Mouse (Mus musculus) adrenal gland, adult 2 months (tissue): ENCODE measurements around the gene Dnm1. TPM values are rescaled to one million over a fixed set of nuclear protein-coding genes. Genes with fewer than 3 reads are reported as not detected.
A peak's percentile ranks its signal among the peaks of the same experiment; 100 is the strongest.

Source experiments
- DNase-seq: peaks from one replicate; pipeline ENCODE4 v3.0.0; 2021
- microRNA-seq, 2 experiments: library from miRNA; unstranded; fragments of <30 nt; microRNA quantifications; one replicate each; pipeline ENCODE4 v1.2.0; 2021
- polyA plus RNA-seq: library from polyadenylated mRNA; depleted of rRNA; stranded (reverse); fragments of >200 nt; gene quantifications from 2 replicates; pipeline ENCODE4 v1.2.3, GENCODE M21; 2012; rRNA removed
- total RNA-seq, 2 experiments: library from RNA; stranded (reverse); gene quantifications; 2 replicates each; pipeline ENCODE4 v1.2.3; 2021

Dnm1 gene
- total and polyA plus RNA-seq, 3 experiments, result 15.8 to 114 (median 22.5) TPM

DNA sequence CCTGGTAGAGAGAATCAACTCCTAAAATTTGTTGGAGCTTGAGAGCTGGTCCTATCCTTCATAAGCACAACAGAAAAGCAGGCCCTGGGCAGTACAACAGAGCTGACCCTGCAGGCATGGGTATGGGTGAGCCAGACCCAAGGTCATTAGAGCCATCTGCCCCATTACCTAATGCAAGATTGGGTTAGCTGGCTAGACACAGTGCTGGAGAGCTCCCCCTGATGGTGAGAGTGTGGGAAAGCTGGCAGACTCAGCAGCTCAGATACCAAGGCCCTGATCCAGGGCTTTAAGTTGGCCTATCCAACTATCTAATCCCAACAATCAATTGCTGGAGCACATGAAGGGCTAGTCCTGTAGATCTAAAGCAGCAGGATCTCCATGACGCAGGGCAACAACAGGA lies 70.4 kb downstream of the Dnm1 start:
- peak; percentile 88 for DNase-seq

DNA sequence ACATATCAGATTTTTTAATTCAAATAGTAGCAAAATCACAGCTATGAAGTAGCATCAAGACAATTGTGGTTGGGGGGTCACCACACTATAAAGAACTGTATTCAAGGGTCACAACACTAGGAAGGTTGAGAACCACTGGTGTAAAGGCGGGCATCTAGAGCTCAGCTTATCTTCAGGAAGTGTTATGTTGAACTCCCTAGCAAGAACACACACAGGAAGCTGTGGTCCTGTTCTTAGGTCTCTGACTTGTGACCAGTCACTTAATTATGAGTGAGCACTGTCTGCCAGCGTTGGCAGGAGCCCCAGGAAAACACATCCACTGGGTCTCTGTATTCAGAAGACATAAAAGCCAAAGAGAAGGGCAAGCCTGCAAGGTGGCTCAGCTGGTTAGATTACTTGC lies 70.8 kb downstream of the Dnm1 start:
- DNase-seq, result no peak

DNA sequence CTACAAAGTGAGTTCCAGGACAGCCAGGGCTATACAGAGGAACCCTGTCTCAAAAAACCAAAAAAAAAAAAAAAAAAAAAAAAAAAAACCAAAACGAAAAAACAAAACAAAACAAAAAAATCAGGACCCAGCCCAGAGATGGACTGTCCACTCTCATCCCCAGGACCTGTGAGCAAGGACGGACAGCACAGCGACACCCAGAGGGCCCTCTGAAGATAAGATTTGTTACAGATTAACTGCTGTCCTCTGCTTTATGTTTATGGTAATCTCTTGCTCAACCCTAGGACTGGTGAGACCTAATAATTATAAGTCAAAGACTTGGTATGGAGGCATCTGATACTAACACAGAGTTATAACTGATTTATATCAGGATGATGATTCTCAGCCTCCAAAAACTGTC lies 77.3 kb downstream of the Dnm1 start:
- DNase-seq, result no peak

DNA sequence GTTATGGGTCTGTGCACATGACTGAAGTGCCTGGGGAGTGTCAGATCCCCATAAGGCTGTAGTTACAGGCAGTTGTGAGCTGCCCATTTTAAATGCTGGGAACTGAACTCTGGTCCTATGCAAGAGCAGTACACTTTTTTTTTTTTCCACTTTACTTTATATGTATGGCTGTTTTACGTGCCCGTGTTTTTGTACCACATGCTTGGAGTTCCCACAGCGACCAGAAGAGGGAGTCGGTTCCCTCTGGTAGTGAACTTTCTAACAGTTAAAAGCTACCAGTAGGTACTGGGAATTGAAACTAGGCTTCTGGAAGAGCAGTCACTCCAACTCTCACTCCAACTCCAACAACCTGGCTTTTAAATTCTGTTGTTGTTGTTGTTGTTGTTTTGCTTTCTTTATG lies 92.5 kb downstream of the Dnm1 start:
- no peak for DNase-seq

DNA sequence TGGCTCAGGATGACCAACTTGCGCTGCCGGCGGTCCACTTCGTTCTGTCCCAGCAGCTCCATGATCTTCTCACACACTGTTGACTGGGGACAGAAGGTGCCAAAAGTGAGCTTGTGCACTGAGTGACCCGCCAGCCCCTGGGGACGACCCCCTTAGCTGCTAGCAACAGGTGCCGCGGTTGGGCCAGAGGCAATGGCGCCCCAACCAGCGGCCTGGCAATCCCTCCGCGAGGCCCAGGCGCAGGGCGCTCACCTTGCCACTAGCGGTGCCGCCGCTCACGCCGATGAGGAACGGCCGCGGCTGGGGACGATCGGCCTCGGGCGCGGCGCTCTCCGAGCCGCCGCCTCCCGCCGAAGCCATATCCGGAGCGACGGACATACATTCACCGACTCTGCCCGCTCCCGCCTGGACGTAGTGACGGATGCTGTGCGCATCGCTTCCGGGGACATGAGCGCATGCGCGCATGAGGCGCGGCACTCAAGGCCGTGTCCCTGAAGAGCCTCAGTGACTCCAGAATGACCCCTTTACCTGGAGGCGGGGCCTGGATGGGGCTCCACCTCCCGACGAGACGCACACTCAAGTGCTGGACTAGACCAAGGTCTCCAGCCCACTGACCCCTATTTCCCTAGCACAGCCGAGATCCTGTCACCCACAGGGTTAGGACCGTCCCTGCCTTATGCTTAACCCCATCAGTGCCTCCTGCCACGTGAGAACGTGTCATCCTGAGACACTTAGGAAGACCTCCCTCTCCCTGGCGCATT lies 93.3 kb downstream of the Dnm1 start, which contains the start of gene Uck1:
TSS of gene Uck1 (minus strand) at position 503 of the 761 bp plus-strand sequence.
- DNase-seq, result peak; percentile 96

DNA sequence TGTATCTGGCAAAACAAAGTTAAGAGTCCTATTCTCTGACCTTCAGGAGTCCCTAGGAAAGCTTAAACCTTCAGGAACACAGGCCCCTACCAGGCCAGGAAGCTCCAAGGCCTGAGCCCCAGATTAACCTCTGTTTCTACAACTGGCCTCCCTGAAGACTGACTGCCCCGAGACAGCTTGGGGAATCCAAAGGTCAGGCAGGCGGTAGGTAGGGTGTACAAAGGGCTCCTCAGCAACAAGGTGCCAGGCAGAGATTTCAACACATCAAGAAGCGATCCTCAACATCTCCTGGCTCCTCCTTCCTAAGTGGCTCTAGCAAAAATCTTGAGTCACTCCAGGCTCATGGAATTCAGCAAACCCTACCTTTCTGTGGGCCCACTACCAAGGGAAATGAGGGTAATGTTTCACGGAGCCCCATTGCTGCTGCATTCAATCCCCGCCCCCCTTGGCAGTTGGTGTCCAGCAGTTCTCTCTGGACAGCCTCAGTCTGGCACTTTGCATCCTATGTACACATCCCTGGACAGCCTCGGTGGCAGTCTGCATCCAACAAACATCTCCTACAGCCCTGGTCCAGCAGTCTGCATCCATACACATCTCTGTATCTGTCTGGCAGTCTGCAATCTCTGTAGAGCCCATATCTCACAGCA lies 94.1 kb downstream of the Dnm1 start:
- no peak for DNase-seq

Small RNA genes within 50 kb of the gene (microRNA-seq; reads per million reads assigned to microRNA genes)
- gene Gm23363 (0.66 to 1.7 reads per million in 2 experiments), gene Mir199b (14.5 to 25.9 reads per million in 2 experiments)

Other genes with a start within 250 kb of the Dnm1 start
- gene Prrc2b, start 202.3 kb downstream of the Dnm1 start, total RNA-seq, result 100 to 1,000 TPM in 1 of 2 experiments, 10 to 100 TPM in 1; 93.5 to 104 TPM
- gene Prrc2b, start 202.3 kb downstream of the Dnm1 start, polyA plus RNA-seq, result 70.0 and 82.7 TPM in 2 replicates
- 10 to 100 TPM; 32.5 to 40.4 TPM for gene Pomt1, start 116.7 kb downstream of the Dnm1 start, total RNA-seq
- gene Pomt1, start 116.7 kb downstream of the Dnm1 start, polyA plus RNA-seq, result 42.8 and 49.6 TPM in 2 replicates
- gene Uck1, start 93.2 kb downstream of the Dnm1 start, total RNA-seq, result 100 to 1,000 TPM; 116 to 148 TPM
- 202 and 249 TPM in 2 replicates for gene Uck1, start 93.2 kb downstream of the Dnm1 start, polyA plus RNA-seq
- gene Golga2, start 66.0 kb downstream of the Dnm1 start, total RNA-seq, result 10 to 100 TPM; 81.1 to 82.9 TPM
- 25.8 and 31.5 TPM in 2 replicates for gene Golga2, start 66.0 kb downstream of the Dnm1 start, polyA plus RNA-seq
- gene Swi5, start 65.3 kb downstream of the Dnm1 start, total RNA-seq, result 100 to 1,000 TPM; 324 to 358 TPM
- gene Swi5, start 65.3 kb downstream of the Dnm1 start, polyA plus RNA-seq, result 317 and 318 TPM in 2 replicates
- gene Ciz1, start 1.0 kb downstream of the Dnm1 start, total RNA-seq, result 10 to 100 TPM; 54.0 to 94.0 TPM
- 290 and 303 TPM in 2 replicates for gene Ciz1, start 1.0 kb downstream of the Dnm1 start, polyA plus RNA-seq
- gene 1110008P14Rik, start 28.6 kb upstream of the Dnm1 start, total RNA-seq, result 100 to 1,000 TPM; 152 to 167 TPM
- 1,060 and 1,061 TPM in 2 replicates for gene 1110008P14Rik, start 28.6 kb upstream of the Dnm1 start, polyA plus RNA-seq
- 1 to 10 TPM; 2.2 to 2.8 TPM for gene Lcn2, start 34.9 kb upstream of the Dnm1 start, total RNA-seq
- 0.45 and 2.1 TPM in 2 replicates for gene Lcn2, start 34.9 kb upstream of the Dnm1 start, polyA plus RNA-seq
- 10 to 100 TPM; 55.3 to 69.6 TPM for gene Ptges2, start 42.6 kb upstream of the Dnm1 start, total RNA-seq
- gene Ptges2, start 42.6 kb upstream of the Dnm1 start, polyA plus RNA-seq, result 35.6 and 50.7 TPM in 2 replicates
- 1 to 10 TPM; 5.1 to 5.9 TPM for gene Naif1, start 97.1 kb upstream of the Dnm1 start, total RNA-seq
- gene Naif1, start 97.1 kb upstream of the Dnm1 start, polyA plus RNA-seq, result 6.1 and 6.6 TPM in 2 replicates
- 10 to 100 TPM; 34.0 to 79.5 TPM for gene Slc25a25, start 98.1 kb upstream of the Dnm1 start, total RNA-seq
- gene Slc25a25, start 98.1 kb upstream of the Dnm1 start, polyA plus RNA-seq, result 35.2 and 36.8 TPM in 2 replicates
- gene Fam102a, start 182.0 kb upstream of the Dnm1 start, total RNA-seq, result 10 to 100 TPM; 37.1 to 40.8 TPM
- 40.2 and 43.1 TPM in 2 replicates for gene Fam102a, start 182.0 kb upstream of the Dnm1 start, polyA plus RNA-seq
- 10 to 100 TPM; 52.7 to 67.4 TPM for gene Dpm2, start 217.5 kb upstream of the Dnm1 start, total RNA-seq
- 160 and 165 TPM in 2 replicates for gene Dpm2, start 217.5 kb upstream of the Dnm1 start, polyA plus RNA-seq
- under 1 TPM in 1 of 2 experiments, not detected in 1; 0.29 TPM for gene Pip5kl1, start 221.5 kb upstream of the Dnm1 start, total RNA-seq
- 0.10 TPM in 1 of 2 replicates, not detected in the other for gene Pip5kl1, start 221.5 kb upstream of the Dnm1 start, polyA plus RNA-seq
- gene 9430097D07Rik, start 222.3 kb upstream of the Dnm1 start, total RNA-seq, result not detected
- gene 9430097D07Rik, start 222.3 kb upstream of the Dnm1 start, polyA plus RNA-seq, result not detected in 2 replicates
- 10 to 100 TPM in 1 of 2 experiments, 1 to 10 TPM in 1; 5.6 to 14.5 TPM for gene St6galnac4, start 233.8 kb upstream of the Dnm1 start, total RNA-seq
- gene St6galnac4, start 233.8 kb upstream of the Dnm1 start, polyA plus RNA-seq, result 15.4 and 18.5 TPM in 2 replicates
- gene St6galnac6, start 246.4 kb upstream of the Dnm1 start, total RNA-seq, result 10 to 100 TPM; 55.2 to 55.6 TPM
- gene St6galnac6, start 246.4 kb upstream of the Dnm1 start, polyA plus RNA-seq, result 115 and 122 TPM in 2 replicates